Mouse (Mus musculus): ENCODE results near the gene Acvrl1. TPM values are rescaled to one million over a fixed set of nuclear protein-coding genes. Genes with fewer than 3 reads are reported as not detected.

The Acvrl1 gene
- polyA plus RNA-seq, 1 experiment from 2014 or later = 5.2 TPM

- H3K27ac ChIP-seq (ENCODE audit: low read depth, low read length) = peak overlapping the region; percentile 75; the same call in 1 of the 2 replicates
- WGBS = under 1% methylated on average over 40 of the region's 46 CpGs
- no peaks in the 10 kb centered on the region for H3K27me3 ChIP-seq (ENCODE audit: control insufficient read depth, insufficient read depth, low read length)
- no peak for DNase-seq (ENCODE audit: low spot score)
- ATAC-seq (ENCODE audit: insufficient read depth, low FRiP score, low TSS enrichment) = peak; percentile 65
- H3K4me1 ChIP-seq (ENCODE audit: control insufficient read depth, insufficient read depth, low read length) = peaks cover 11% of the 10 kb centered on the region
- H3K36me3 ChIP-seq (ENCODE audit: control insufficient read depth, insufficient read depth, low read length) = no peaks in the 10 kb centered on the region
- peak overlapping the region; percentile 92 for H3K9ac ChIP-seq (ENCODE audit: low read length)
- peak overlapping the region; percentile 95 for H3K4me2 ChIP-seq (ENCODE audit: low read depth)
- H3K9me3 ChIP-seq (ENCODE audit: control insufficient read depth, low read length) = no peaks in the 10 kb centered on the region
- peak overlapping the region; percentile 93 for H3K4me3 ChIP-seq (ENCODE audit: low read depth, low read length)
Measured at GRCm38 (mm10) chr15:101174294-101175130, 46.2 kb downstream of the Acvrl1 start.

- Histone ChIP-seq H3K36me3 (ENCODE audit: control insufficient read depth, insufficient read depth, low read length) (no peaks in the 10 kb centered on the region), H3K9ac (ENCODE audit: low read length) (peak overlapping the region; percentile 92), H3K9me3 (ENCODE audit: control insufficient read depth, low read length) (no peaks in the 10 kb centered on the region), H3K4me2 (ENCODE audit: low read depth) (peak overlapping the region; percentile 95), H3K4me3 (ENCODE audit: low read depth, low read length) (peak overlapping the region; percentile 93), H3K27me3 (ENCODE audit: control insufficient read depth, insufficient read depth, low read length) (no peaks in the 10 kb centered on the region), H3K4me1 (ENCODE audit: control insufficient read depth, insufficient read depth, low read length) (peaks cover 11% of the 10 kb centered on the region), H3K27ac (ENCODE audit: low read depth, low read length) (no peak overlapping the region)
- no peak for ATAC-seq (ENCODE audit: insufficient read depth, low FRiP score, low TSS enrichment)
- WGBS = 10% methylated on average over 5 of the region's 5 CpGs
- DNase-seq (ENCODE audit: low spot score) = no peak
Measured at GRCm38 (mm10) chr15:101175131-101175460, 46.8 kb downstream of the Acvrl1 start.

GRCm38 (mm10) chr15:101175613-101176283 is 47.4 kb downstream of the Acvrl1 start:
- Histone ChIP-seq H3K27ac (ENCODE audit: low read depth, low read length) (no peak overlapping the region), H3K27me3 (ENCODE audit: control insufficient read depth, insufficient read depth, low read length) (no peaks in the 10 kb centered on the region), H3K4me1 (ENCODE audit: control insufficient read depth, insufficient read depth, low read length) (peaks cover 16% of the 10 kb centered on the region), H3K4me2 (ENCODE audit: low read depth) (peak overlapping the region; percentile 95), H3K36me3 (ENCODE audit: control insufficient read depth, insufficient read depth, low read length) (no peaks in the 10 kb centered on the region), H3K9me3 (ENCODE audit: control insufficient read depth, low read length) (no peaks in the 10 kb centered on the region), H3K9ac (ENCODE audit: low read length) (peak overlapping the region; percentile 92), H3K4me3 (ENCODE audit: low read depth, low read length) (peak overlapping the region; percentile 93)
- 21% methylated on average over 17 of the region's 17 CpGs for WGBS
- DNase-seq (ENCODE audit: low spot score) (no peak), ATAC-seq (ENCODE audit: insufficient read depth, low FRiP score, low TSS enrichment) (no peak)

- Histone ChIP-seq H3K36me3 (ENCODE audit: control insufficient read depth, insufficient read depth, low read length) (no peaks in the 10 kb centered on the region), H3K4me1 (ENCODE audit: control insufficient read depth, insufficient read depth, low read length) (peaks cover 21% of the 10 kb centered on the region), H3K27me3 (ENCODE audit: control insufficient read depth, insufficient read depth, low read length) (no peaks in the 10 kb centered on the region), H3K9me3 (ENCODE audit: control insufficient read depth, low read length) (no peaks in the 10 kb centered on the region), H3K27ac (ENCODE audit: low read depth, low read length) (no peak overlapping the region), H3K4me3 (ENCODE audit: low read depth, low read length) (peak overlapping the region; percentile 93; the same call in 1 of the 2 replicates), H3K9ac (ENCODE audit: low read length) (no peak overlapping the region), H3K4me2 (ENCODE audit: low read depth) (peak overlapping the region; percentile 95; the same call in 1 of the 2 replicates)
- ATAC-seq (ENCODE audit: insufficient read depth, low FRiP score, low TSS enrichment) = no peak
- 68% methylated on average over 3 of the region's 3 CpGs for WGBS
- DNase-seq (ENCODE audit: low spot score) = no peak
Measured at GRCm38 (mm10) chr15:101176284-101176680, 48.0 kb downstream of the Acvrl1 start.

GRCm38 (mm10) chr15:101176795-101177691 is 48.7 kb downstream of the Acvrl1 start:
- H3K4me2 ChIP-seq (ENCODE audit: low read depth) = no peak overlapping the region
- H3K9me3 ChIP-seq (ENCODE audit: control insufficient read depth, low read length) = no peaks in the 10 kb centered on the region
- no peak overlapping the region for H3K9ac ChIP-seq (ENCODE audit: low read length)
- no peak overlapping the region for H3K4me3 ChIP-seq (ENCODE audit: low read depth, low read length)
- ATAC-seq (ENCODE audit: insufficient read depth, low FRiP score, low TSS enrichment) = no peak
- H3K27ac ChIP-seq (ENCODE audit: low read depth, low read length) = no peak overlapping the region
- no peaks in the 10 kb centered on the region for H3K36me3 ChIP-seq (ENCODE audit: control insufficient read depth, insufficient read depth, low read length)
- peaks cover 25% of the 10 kb centered on the region for H3K4me1 ChIP-seq (ENCODE audit: control insufficient read depth, insufficient read depth, low read length)
- no peaks in the 10 kb centered on the region for H3K27me3 ChIP-seq (ENCODE audit: control insufficient read depth, insufficient read depth, low read length)
- no peak for DNase-seq (ENCODE audit: low spot score)
- 65% methylated on average over 8 of the region's 8 CpGs for WGBS

GRCm38 (mm10) chr15:101180363-101181105 is 52.2 kb downstream of the Acvrl1 start:
- Histone ChIP-seq H3K4me1 (ENCODE audit: control insufficient read depth, insufficient read depth, low read length) (peaks cover 26% of the 10 kb centered on the region), H3K4me3 (ENCODE audit: low read depth, low read length) (no peak overlapping the region), H3K36me3 (ENCODE audit: control insufficient read depth, insufficient read depth, low read length) (no peaks in the 10 kb centered on the region), H3K9ac (ENCODE audit: low read length) (no peak overlapping the region; the same call in 1 of the 2 replicates), H3K9me3 (ENCODE audit: control insufficient read depth, low read length) (no peaks in the 10 kb centered on the region), H3K27ac (ENCODE audit: low read depth, low read length) (no peak overlapping the region), H3K27me3 (ENCODE audit: control insufficient read depth, insufficient read depth, low read length) (no peaks in the 10 kb centered on the region), H3K4me2 (ENCODE audit: low read depth) (no peak overlapping the region)
- 54% methylated on average over 15 of the region's 15 CpGs for WGBS
- no peak for DNase-seq (ENCODE audit: low spot score)
- ATAC-seq (ENCODE audit: insufficient read depth, low FRiP score, low TSS enrichment) = no peak

GRCm38 (mm10) chr15:101181106-101181466 is 52.8 kb downstream of the Acvrl1 start:
- Histone ChIP-seq H3K4me1 (ENCODE audit: control insufficient read depth, insufficient read depth, low read length) (peaks cover 23% of the 10 kb centered on the region), H3K36me3 (ENCODE audit: control insufficient read depth, insufficient read depth, low read length) (no peaks in the 10 kb centered on the region), H3K9ac (ENCODE audit: low read length) (peak overlapping the region; percentile 18; the same call in 1 of the 2 replicates), H3K9me3 (ENCODE audit: control insufficient read depth, low read length) (no peaks in the 10 kb centered on the region), H3K27me3 (ENCODE audit: control insufficient read depth, insufficient read depth, low read length) (no peaks in the 10 kb centered on the region), H3K4me2 (ENCODE audit: low read depth) (no peak overlapping the region), H3K27ac (ENCODE audit: low read depth, low read length) (no peak overlapping the region; the same call in 1 of the 2 replicates), H3K4me3 (ENCODE audit: low read depth, low read length) (no peak overlapping the region)
- 11% methylated on average over 5 of the region's 5 CpGs for WGBS
- no peak for ATAC-seq (ENCODE audit: insufficient read depth, low FRiP score, low TSS enrichment)
- DNase-seq (ENCODE audit: low spot score) = no peak

- Histone ChIP-seq H3K4me2 (ENCODE audit: low read depth) (no peak overlapping the region), H3K4me1 (ENCODE audit: control insufficient read depth, insufficient read depth, low read length) (peaks cover 20% of the 10 kb centered on the region), H3K27me3 (ENCODE audit: control insufficient read depth, insufficient read depth, low read length) (no peaks in the 10 kb centered on the region), H3K4me3 (ENCODE audit: low read depth, low read length) (no peak overlapping the region), H3K27ac (ENCODE audit: low read depth, low read length) (peak overlapping the region; percentile 7; the same call in 1 of the 2 replicates), H3K9ac (ENCODE audit: low read length) (peak overlapping the region; percentile 18; the same call in 1 of the 2 replicates), H3K36me3 (ENCODE audit: control insufficient read depth, insufficient read depth, low read length) (no peaks in the 10 kb centered on the region), H3K9me3 (ENCODE audit: control insufficient read depth, low read length) (no peaks in the 10 kb centered on the region)
- DNase-seq (ENCODE audit: low spot score) = no peak
- 13% methylated on average over 4 of the region's 4 CpGs for WGBS
- ATAC-seq (ENCODE audit: insufficient read depth, low FRiP score, low TSS enrichment) = no peak
Measured at GRCm38 (mm10) chr15:101181500-101181899, 53.2 kb downstream of the Acvrl1 start.

Measured in neural tube, embryonic 11.5 days (tissue).